Mouse (Mus musculus) adrenal gland, adult 8-10 months (tissue): Measurements from ENCODE around the gene Zfp334. TPM values are rescaled to one million over a fixed set of nuclear protein-coding genes. Genes with fewer than 3 reads are reported as not detected.

Source experiments
- DNase-seq: peaks from one replicate; pipeline ENCODE4 v3.0.0; 2022
- total RNA-seq, 4 experiments: library from RNA; stranded (reverse); gene quantifications; 2 replicates each; pipeline ENCODE4 v1.2.4; 2022

The Zfp334 gene
- total RNA-seq, 4 experiments from 2014 or later: 5.3 to 7.5 (median 6.3) TPM

DNA sequence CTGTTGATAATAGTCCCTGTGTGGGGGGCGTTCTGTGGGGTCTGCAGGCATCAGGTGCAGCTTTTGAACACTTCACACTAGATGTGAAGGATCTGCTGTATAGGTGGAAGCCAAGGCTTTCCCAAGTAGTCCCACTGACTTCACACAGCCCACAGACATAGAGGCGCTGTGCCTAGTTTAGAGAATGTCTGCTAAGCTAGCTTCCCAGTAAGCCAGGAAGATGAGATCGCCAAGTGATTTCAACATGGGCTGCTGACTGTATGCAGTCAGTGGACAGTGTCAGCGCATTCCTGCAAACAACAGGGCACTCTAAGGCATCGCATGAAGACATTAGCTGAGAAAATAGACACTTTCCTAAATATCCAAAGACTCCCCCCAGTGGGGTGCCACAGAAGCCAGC, 12.6 kb downstream of the Zfp334 start:
- DNase-seq: no peak

DNA sequence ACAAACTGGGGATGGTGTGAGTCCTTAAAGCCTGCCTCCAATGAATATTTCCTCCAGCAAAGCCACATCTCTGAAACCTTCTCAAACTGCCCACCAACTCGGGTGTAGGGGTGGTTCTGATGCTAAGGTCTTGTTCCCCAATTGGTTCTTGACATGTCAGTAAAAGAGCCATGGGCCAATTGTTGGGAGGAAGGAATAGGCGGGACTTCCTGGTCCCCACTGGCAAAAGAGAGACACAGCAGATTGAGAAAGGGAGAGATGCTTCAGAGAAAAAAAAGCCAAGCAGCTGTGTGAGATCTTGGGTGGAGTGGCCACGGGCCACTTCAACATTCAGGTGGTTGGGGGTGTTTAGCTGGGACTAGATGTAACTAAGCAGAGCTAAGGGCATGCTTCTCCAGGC, 17.0 kb downstream of the Zfp334 start:
- DNase-seq: no peak

DNA sequence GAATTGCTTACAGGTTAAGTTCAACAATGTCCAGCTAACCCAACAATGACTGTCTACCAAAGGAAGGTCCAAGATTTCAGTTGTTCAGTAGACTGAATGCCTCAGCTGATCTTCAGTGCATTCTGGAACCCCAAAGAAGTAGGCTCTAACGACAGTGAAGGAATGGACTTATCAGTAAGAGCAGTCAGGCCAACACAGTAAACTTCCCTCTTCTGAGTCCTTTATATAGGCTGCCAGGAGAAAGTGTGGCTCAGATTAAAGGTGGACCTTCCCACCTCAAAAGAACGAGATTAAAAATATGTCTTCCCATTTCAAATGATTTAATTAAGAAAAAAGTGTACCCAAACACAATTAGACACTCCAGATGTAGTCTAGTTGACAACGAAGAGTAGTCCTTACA, 17.7 kb downstream of the Zfp334 start:
- no peak for DNase-seq

DNA sequence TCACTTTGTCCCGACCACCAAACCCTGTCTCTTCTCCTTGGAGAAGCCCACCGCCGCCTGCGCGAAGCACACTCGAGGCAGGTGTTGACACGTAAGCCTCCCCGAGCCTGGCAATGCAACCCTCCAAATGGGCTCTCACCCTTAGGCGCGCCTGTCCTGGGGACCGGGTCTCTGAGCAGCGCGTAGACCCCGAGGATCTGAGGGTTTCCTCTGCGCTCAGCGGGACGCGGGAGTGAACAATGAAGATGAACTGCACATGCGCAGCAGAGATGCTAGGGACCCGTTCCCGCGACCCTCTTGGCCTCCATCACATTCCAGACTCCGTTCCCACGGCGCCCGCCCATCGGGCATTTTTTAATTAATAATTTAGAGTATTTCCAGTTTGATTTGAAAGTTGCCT, 19.6 kb downstream of the Zfp334 start, which contains the start of gene Zfp663:
Zfp663 (minus strand) TSS at position 234 of the 400 bp plus-strand sequence.
- no peak for DNase-seq

DNA sequence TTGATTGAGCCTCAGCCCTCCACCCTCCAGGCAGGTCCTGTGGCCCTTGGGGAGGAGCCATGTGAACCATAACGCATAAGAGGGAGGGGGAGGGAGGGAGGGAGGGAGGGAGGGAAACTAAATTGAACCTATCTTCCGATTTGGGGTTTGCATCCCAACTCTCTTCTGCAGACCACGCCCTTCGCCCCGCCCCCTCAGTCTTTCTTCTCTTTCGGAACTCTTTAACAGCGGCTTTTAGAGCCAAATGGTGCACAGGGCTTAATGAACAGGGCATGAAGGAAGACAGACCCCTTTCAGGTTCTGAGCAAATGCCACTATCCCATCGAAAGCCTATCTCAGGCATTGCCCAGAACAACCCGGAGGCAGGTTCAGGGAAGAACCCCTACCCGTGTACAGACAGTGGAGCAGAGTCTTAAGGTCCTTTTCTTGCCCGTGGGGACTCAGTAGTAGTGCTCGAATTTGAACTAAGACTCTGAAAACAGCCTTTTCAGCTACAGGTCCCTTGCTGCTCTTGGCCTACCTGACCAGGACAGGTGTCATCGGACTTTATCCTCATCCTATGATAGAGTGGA, 20.1 kb downstream of the Zfp334 start:
- no peak for DNase-seq

DNA sequence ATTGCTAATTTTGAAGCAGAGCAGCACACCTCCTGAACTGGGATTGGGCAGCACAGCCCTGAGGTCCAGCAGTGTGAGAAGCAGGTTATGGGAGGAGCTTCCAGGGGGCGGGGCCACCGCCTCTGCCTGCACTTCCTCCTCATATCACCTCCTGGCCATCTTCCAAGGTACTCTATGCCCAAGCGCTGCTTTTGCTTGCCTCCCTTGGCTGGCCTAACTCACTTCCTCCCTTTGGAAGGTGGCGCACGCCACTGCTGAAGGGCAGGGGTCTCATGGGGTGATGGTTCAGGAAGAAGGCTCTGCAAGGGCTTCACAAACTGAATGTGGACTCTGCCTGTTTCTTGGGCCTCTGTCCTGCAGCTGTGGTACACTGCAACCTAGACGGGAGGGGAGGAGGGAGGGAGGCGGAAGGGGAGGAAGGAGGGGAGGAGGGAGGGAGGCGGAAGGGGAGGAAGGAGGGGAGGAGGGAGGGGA, 21.0 kb downstream of the Zfp334 start:
- DNase-seq: no peak

DNA sequence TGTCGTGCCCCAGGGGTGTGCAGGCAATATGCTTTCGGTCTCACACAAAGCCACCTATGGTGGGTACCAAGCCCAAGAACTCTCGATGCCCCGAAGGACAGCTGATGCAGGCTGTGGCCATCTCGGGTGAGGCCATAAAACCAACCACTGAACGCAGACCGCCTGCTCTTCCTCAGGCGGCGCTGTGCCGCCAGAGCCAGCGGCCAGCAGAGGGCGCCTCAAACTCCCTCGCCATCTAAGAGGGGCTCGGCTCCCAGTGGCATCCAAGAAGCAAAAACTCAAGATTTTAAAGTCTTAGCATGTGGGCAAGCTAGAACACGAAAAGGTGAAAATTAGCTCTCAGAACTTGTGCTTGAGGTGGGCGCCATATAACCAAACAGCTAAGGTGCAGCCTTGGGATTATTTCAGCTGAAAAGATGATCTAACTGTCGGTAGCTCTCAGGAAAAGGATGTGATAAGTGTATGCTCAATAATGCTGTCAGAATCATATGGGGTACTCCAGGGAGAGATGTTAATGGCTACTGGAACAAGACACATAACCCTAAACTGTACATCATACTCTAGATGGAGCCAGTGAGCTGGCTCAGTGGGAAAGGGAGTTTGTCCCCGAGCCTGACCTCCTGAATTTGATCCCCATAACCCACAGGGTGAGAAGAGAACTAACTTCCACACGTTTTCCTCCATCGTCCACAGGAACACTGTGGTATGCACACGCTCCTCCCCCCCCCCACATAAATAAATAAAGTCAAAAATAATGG, 23.5 kb downstream of the Zfp334 start:
- DNase-seq: no peak

DNA sequence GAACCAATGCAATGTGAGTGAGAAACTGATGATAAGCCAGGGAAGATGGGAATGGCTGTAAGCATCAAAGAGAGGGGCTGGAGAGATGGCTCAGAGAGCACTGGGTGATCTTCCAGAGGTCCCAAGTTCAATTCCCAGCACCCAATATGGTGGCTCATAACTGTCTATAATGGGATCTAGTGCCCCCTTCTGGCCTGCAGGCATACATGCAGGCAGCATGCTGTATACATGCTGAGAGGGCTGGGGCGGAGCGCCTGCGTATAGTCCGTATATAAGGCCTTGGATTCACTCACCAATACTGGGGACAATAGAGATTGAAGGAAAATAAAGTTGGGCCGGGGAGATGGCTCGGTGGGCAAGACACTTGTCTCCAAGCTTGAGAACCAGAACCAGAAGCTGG, 24.8 kb downstream of the Zfp334 start:
- DNase-seq: no peak

DNA sequence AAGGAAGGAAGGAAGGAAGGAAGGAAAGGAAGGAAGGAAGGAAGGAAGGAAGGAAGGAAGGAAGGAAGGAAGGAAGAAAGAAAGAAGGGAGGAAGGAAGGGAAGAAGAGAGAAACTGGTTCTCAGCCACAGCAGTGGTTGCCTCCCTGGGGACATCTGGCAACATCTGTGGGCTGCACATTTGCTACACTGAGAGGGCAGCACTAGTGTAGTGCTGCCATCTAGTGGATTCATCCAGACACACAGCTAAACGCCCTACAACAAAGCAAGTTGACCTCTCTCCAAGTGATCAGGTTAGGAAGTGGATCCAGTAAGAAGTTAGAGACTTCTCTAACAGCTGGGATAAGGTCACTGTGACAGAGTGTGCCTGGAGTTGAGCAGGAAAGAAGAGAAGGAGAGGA, 27.2 kb downstream of the Zfp334 start:
- peak; percentile 12 for DNase-seq

DNA sequence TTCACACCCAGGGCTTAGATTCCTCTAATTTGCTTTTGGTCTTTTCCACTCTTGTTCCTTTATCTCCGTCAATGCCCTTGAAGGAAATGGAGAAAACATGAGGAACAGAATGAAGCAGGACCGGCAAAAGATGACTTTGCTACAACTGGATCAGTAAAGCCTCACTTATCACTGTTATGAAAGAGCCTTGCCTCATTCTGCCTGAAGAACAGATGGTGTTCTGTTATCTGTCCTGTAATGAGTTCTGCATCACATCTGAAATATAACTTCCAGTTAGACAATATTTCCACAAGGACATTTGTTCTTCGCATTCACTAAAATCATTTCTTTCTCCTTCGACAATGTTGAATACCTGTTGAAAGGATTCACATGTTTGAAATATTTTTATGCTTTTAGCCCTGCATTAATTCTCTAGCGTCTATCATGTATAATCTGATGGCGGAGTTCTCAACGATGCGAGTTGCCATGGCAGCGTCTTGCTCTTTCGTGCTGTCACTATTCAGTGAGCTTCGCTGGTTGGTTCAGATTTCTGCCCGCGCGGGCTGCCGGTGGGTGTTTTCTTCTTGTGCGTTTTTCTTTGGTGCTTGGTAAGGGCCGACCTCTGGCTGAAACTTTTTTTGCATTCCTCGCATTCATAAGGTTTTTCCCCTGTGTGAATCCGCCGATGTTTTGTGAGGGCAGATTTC, 36.1 kb downstream of the Zfp334 start:
- DNase-seq: no peak

DNA sequence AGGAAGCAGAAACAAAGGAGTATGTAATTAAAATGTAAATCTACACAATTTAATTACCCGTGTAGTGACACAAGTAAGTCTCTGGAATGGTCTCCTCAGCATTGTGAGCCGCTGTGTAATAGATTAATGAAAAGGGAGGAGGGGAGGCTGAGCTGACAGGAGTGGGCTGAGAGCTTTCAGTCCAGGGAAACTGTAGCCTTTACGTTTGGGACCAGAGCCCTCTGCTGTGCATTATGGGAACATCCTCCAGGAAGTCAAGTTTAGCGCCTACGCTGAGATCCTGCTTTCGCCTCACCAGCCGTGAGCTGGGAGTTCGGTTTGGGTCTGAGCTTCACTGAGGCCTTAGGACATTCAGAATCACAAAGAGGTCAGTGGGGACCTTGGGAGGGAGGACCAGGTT, 38.6 kb downstream of the Zfp334 start:
- no peak for DNase-seq

DNA sequence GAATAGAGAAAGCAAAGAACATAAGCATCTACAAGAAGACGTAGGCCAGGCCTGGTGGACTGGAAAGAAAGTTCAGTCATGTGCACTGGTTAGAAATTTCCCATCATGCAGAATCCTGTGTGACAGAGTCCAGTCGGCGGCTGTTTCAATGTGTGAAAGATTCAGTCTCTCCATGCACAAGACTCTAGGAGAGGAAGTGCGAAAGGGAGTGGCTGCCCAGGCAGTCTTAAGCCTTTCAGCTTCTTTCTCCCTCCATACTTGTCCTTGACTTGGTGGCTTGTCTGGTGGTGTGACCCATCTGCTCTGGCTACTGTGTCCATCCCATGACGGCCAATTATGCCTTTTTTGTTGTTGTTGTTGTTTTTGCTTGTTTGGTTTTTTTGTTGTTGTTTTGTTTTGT, 41.9 kb downstream of the Zfp334 start:
- no peak for DNase-seq

DNA sequence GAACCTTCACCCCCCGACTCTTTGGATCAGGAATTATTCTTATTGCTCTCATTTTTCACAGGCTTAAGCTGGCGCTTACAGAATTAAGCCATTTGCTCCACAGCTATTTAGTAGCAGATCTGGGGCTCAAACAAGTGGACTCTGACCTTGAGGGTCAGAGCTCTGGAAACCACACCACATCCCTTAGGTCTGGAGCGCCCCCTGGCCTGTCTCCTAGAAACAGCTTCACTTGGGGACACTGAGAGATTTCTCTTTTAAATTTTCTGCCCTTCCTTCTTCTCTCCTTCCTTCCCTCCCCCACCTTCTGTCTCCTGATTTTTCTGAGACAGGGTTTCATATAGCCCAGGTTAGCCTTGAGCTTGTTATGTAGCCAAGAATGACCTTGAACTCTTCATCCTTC, 50.9 kb downstream of the Zfp334 start:
- DNase-seq: no peak

DNA sequence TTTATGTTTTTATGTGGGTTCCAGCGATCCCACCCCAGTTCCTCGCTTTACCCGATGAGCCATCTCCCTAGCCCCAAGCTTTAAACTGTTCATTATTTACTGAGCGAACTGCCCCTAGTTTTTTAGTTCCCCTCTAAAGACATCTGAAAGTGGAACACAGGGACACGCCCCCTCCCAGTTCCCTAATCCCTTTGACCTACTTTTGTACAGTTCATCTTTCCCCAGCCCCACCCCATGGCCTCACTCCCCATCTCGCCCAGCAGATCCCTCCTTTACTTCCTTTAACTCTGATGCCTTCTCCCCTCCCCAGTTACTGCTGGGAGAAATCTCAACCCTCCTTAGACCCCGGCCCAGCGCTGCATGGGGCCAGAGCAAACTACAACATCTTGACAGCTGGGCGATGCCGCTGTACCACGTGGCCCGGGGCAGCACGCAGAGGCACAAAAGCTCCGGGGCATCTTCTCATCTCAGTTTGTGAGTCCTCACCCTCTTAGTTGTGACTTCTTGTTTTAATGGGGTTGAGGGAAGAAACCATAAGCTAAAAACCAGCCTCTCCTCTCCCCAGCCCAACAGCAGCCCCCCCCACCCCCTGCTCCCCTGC, 55.3 kb downstream of the Zfp334 start:
- no peak for DNase-seq

DNA sequence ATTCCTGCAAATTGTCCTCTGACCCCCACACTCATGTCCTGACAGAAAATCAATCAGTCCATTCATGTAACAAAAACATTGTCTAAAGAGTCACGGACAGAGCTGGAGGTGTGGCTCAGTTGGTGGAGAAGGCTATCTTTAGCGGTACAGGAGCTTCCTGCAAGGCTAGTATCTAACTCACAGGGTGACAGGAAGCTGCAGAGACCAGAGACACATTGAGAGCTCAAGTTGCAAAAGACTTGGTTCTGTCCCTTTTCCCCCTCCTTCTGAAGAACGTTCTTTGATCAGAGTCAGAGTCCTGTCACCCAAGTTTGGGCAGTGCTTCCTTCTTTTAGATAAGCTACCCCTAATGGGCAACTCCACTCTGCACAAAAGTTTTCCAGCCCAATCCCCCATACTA, 58.4 kb downstream of the Zfp334 start:
- DNase-seq: no peak

DNA sequence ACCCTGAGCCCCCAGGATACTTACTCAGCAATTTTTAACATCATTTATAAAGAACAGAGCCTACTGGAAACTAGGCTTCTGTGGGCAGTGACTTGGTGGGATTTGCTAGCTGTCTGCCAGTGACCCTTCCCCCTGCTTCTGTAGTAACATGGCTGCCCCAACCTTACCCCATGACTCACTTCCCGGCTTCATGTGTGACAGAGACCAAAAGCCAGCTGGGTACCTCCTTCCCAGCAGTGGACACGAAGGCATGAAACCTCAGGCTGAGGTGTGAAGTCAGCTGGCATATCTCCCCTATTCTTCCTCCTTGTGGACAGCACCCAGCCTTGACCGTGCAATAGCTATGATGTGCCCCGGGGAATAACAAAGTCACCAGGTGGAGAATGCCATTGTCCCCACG, 59.3 kb downstream of the Zfp334 start:
- DNase-seq: no peak

DNA sequence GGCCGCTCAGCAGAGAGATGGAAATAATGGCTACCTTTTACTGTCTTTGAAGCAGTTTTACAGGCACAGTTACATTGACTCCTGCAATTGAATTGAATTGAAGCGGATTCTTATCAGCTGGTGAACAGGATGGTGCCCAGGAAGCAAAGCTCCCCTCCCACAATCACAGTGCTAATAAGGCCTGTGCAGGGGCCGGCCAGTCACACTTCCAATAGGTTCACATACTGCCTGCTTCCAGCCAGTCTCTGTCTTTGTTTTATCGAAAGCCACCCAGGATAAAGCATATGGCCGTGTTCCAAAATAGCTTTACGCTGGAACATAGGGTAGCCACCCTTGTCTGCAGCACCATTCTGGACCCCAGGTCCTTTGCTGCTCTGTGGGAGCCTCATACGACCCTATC, 60.7 kb downstream of the Zfp334 start:
- no peak for DNase-seq

DNA sequence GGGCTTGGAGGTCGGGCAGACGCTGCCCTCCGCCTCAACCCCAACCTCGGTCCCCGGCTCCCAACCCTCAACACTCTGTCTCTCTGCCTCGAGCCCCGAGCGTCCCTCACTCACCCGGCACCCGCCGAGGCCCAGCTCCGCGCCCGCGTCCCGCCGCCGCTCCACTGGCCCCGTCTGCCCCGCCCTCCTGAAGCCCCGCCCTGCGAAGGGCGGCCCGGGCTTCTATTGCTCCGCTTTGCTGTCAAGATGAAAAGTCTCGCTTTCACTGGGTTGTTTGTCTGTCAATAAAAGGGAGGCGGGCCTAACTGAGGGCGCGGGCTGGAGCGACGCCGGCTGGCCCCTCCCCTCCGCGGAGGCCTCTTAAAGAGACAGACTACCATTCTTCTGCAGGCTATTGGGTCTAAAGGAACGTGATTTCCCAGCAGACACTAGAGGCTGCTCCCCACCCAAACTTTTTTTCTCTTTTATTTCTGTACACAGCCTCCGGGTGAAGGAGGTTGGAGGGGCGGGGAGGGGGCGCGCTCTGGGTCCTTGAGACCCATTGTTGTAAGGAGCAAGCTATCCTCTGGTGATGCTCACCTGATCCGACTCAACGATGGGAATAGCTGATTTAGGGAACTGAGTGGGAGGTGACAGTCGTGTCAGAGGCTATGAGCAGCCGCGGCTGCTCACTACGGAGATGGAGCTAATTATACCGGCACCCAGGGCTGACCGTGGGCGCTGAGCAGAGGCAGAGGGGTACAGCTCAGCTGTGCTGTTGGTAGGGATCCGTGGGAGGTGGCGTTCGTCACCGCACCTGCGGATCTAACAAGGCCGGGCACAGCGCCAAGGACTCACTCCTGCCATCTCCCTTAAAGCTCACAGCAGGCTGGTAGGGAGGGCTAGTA, 61.5 kb downstream of the Zfp334 start, which contains the start of gene Elmo2:
Elmo2 (minus strand) TSS at position 176 of the 887 bp plus-strand sequence.
- DNase-seq: peak; percentile 96

DNA sequence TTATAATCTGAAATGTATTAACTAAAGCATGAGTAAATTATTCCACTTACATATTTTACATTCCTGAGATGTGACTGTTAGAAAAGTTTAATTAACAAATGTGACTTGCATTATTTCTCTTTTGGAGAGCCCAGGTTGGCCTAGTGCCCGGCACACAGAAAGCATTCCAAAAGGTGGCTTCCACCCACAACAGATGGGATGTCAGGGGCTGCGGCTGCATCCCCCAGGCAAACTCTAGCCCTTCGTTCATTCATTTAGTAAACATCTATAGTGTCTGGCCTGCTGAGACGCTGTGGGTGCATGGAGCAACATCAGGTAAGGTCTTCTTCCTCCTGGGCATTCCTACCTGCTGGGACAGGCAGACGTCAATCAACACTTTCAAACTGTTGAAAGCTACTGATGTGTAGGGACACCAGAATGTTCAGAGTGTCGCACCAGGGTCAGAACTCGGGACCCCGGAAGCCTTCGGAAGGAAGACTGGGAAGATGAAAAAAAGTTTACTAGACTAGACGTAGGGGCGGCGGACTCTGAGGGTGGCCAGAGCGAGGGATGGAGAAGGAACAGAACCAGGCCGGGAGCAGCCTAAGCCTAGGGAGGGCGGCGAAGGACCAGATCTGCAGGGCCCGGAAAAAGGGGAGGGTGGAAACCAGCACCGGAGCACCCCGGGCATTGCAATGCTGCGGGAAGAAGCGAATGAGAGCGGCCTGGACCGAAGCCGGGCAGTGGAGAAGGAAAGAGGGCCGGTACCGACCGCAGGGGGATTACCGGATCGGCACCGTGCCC, 62.3 kb downstream of the Zfp334 start:
- DNase-seq: no peak
